19 mouse cellular contexts compared by ENCODE assay signal in genomic region chr5:112687100-112687818, GRCm38 (mm10).
DNase-seq lines count a peak whose midpoint lies in the region; ATAC-seq lines count a peak whose summit lies in the region.
"Had no signal": no experiment of that assay in that cellular context is flagged by ENCODE, and none has a peak within 500 bp of the region (broad histone marks: within the 10 kb centered on the region; RNA-seq: fewer than 3 reads in every experiment).

No protein-coding gene starts in this region.

- H3K27ac ChIP-seq in heart, embryonic 12.5 days (ENCODE audit: poor library complexity, severe bottlenecking), result no peak overlapping the region
- no peak overlapping the region for H3K27ac ChIP-seq in forebrain, embryonic 13.5 days
- H3K27ac ChIP-seq: embryonic facial prominence, embryonic 15.5 days; liver, embryonic 14.5 days; macrophage; stomach, embryonic 15.5 days had no signal

- H3K9me3 ChIP-seq in heart, embryonic 12.5 days (replicated peaks), result no peaks in the 10 kb centered on the region
- no peaks in the 10 kb centered on the region for H3K9me3 ChIP-seq in forebrain, embryonic 13.5 days (replicated peaks)
- H3K9me3 ChIP-seq: embryonic facial prominence, embryonic 15.5 days; hindbrain, embryonic 15.5 days; stomach, embryonic 15.5 days had no signal

- H3K4me2 ChIP-seq in heart, embryonic 12.5 days, result no peak overlapping the region
- no peak overlapping the region for H3K4me2 ChIP-seq in forebrain, embryonic 13.5 days
- H3K4me2 ChIP-seq: embryonic facial prominence, embryonic 15.5 days; hindbrain, embryonic 15.5 days; midbrain, embryonic 11.5 days; stomach, embryonic 15.5 days had no signal

- 70% methylated on average over 4 of the region's 4 CpGs for WGBS in heart, embryonic 12.5 days
- 43% methylated on average over 4 of the region's 4 CpGs for WGBS in forebrain, embryonic 13.5 days

- intact Hi-C loops in heart, postnatal 25 days (cut with DNase I), result no loop called here

- no peak for DNase-seq in heart, postnatal 25 days (ENCODE audit: low spot score)
- peak; percentile 52 for DNase-seq in testis, postnatal 10 days (ENCODE audit: low spot score)
- DNase-seq in testis, postnatal 14 days (ENCODE audit: low spot score), result no peak
- DNase-seq in kidney, adult 11 months, result no peak
- DNase-seq: adrenal gland, postnatal 10 days; cerebellum, adult 11 months; cerebellum, postnatal 10 days; retina, postnatal 1 day had no signal

- H3K9ac ChIP-seq in heart, embryonic 12.5 days, result no peak overlapping the region
- H3K9ac ChIP-seq in forebrain, embryonic 13.5 days, result no peak overlapping the region
- H3K9ac ChIP-seq: embryonic facial prominence, embryonic 15.5 days; hindbrain, embryonic 15.5 days; liver, embryonic 14.5 days; stomach, embryonic 15.5 days had no signal

- H3K36me3 ChIP-seq in heart, embryonic 12.5 days, result peaks cover 40% of the 10 kb centered on the region
- H3K36me3 ChIP-seq in forebrain, embryonic 13.5 days (ENCODE audit: poor library complexity, severe bottlenecking), result no peaks in the 10 kb centered on the region
- H3K36me3 ChIP-seq: embryonic facial prominence, embryonic 15.5 days; hindbrain, embryonic 15.5 days; stomach, embryonic 15.5 days had no signal

- no peaks in the 10 kb centered on the region for H3K4me1 ChIP-seq in heart, embryonic 12.5 days (replicated peaks)
- peaks cover 7% of the 10 kb centered on the region for H3K4me1 ChIP-seq in forebrain, embryonic 13.5 days
- H3K4me1 ChIP-seq: embryonic facial prominence, embryonic 15.5 days; stomach, embryonic 15.5 days had no signal

- H3K4me3 ChIP-seq in heart, embryonic 12.5 days, result no peak overlapping the region
- no peak overlapping the region for H3K4me3 ChIP-seq in forebrain, embryonic 13.5 days
- H3K4me3 ChIP-seq: embryonic facial prominence, embryonic 15.5 days; hindbrain, embryonic 15.5 days; stomach, embryonic 15.5 days had no signal

- ATAC-seq in heart, embryonic 12.5 days (ENCODE audit: insufficient number of reproducible peaks, low FRiP score), result peak; percentile 37
- ATAC-seq in forebrain, embryonic 13.5 days, result peak; percentile 33; the same call in 1 of the 2 replicates
- ATAC-seq in monocyte, adult 5-6 weeks (replicated peaks; ENCODE audit: insufficient number of reproducible peaks, low FRiP score, low TSS enrichment, poor library complexity, severe bottlenecking), result no peak
- ATAC-seq: activated CD4-positive, CD25-positive, alpha-beta regulatory T cell, adult 4 months; intestine, embryonic 16.5 days had no signal

- no peaks in the 10 kb centered on the region for H3K27me3 ChIP-seq in heart, embryonic 12.5 days (replicated peaks)
- peaks cover 3% of the 10 kb centered on the region; the same call in 1 of the 2 replicates for H3K27me3 ChIP-seq in forebrain, embryonic 13.5 days
- H3K27me3 ChIP-seq: embryonic facial prominence, embryonic 15.5 days; hindbrain, embryonic 15.5 days; stomach, embryonic 15.5 days had no signal
